Mouse (Mus musculus) embryonic facial prominence, embryonic 13.5 days (tissue): ENCODE results near the gene Radil. TPM values are rescaled to one million over a fixed set of nuclear protein-coding genes. Genes with fewer than 3 reads are reported as not detected.

ENCODE experiments used
- ATAC-seq: fragments of 200-750 bp; cut with Nextera tagmentation; 2 replicates; pipeline ENCODE4 v1.8.0; 2017; ENCODE audit warnings: low read depth; ENCODE audit not compliant: insufficient number of reproducible peaks, insufficient read depth, low FRiP score, low TSS enrichment
- H3K27ac ChIP-seq: fragments of 300-500 bp; sonication (generic); 2 replicates; pipeline ENCODE4 v1.5.1; 2015; ENCODE audit warnings: moderate library complexity, mild to moderate bottlenecking, inconsistent platforms
- H3K27me3 ChIP-seq: fragments of 300-500 bp; sonication (generic); 2 replicates; pipeline ENCODE4 v1.6.1; 2015; ENCODE audit warnings: mild to moderate bottlenecking, inconsistent platforms
- H3K36me3 ChIP-seq: fragments of 300-500 bp; sonication (generic); 2 replicates; pipeline ENCODE4 v1.6.1; 2015; ENCODE audit warnings: mild to moderate bottlenecking, inconsistent platforms
- H3K4me1 ChIP-seq: fragments of 300-500 bp; sonication (generic); 2 replicates; pipeline ENCODE4 v1.6.1; 2015; ENCODE audit warnings: inconsistent platforms
- H3K4me2 ChIP-seq: fragments of 300-500 bp; sonication (generic); 2 replicates; pipeline ENCODE4 v1.6.1; 2015; ENCODE audit warnings: moderate library complexity, mild to moderate bottlenecking, inconsistent platforms
- H3K4me3 ChIP-seq: fragments of 300-500 bp; sonication (generic); 2 replicates; pipeline ENCODE4 v1.5.1; 2015; ENCODE audit warnings: mild to moderate bottlenecking, inconsistent platforms
- H3K9ac ChIP-seq: fragments of 300-500 bp; sonication (generic); 2 replicates; pipeline ENCODE4 v1.6.1; 2015; ENCODE audit warnings: mild to moderate bottlenecking, inconsistent platforms
- H3K9me3 ChIP-seq: fragments of 300-500 bp; sonication (generic); 2 replicates; pipeline ENCODE4 v1.6.1; 2016; ENCODE audit warnings: inconsistent platforms
- WGBS: fragments of 180-500 bp; shearing (Covaris S2); methylation state at CpG from one replicate; pipeline ENCODE4 v1.1.7; 2015; ENCODE audit warnings: mixed read lengths; 5-methylcytosine and 5-hydroxymethylcytosine counted together
- polyA plus RNA-seq: library from polyadenylated mRNA; unstranded; fragments of >200 nt; fragmentation: Nextera tagmentation; extraction: Ambion mirVana; gene quantifications from 2 replicates; pipeline ENCODE4 v1.2.1, GENCODE M21; 2015

Radil gene
- polyA plus RNA-seq, 1 experiment from 2014 or later, result 8.0 TPM

- H3K4me3 ChIP-seq, result no peak overlapping the region
- H3K4me2 ChIP-seq, result no peak overlapping the region
- no peak overlapping the region for H3K9ac ChIP-seq
- ATAC-seq, result no peak
- no peaks in the 10 kb centered on the region for H3K4me1 ChIP-seq
- no peak overlapping the region for H3K27ac ChIP-seq
- 79% methylated on average over 4 of the region's 4 CpGs for WGBS
- no peaks in the 10 kb centered on the region for H3K36me3 ChIP-seq
- no peaks in the 10 kb centered on the region for H3K9me3 ChIP-seq
- peaks cover 7% of the 10 kb centered on the region for H3K27me3 ChIP-seq
Measured at GRCm38 (mm10) chr5:142535388-142535787, 15.5 kb downstream of the Radil start.

GRCm38 (mm10) chr5:142529915-142530314 is 21.0 kb downstream of the Radil start, which contains the start of gene Papolb:
Papolb (minus strand) TSS chr5:142530076.
- Histone ChIP-seq H3K9me3 (no peaks in the 10 kb centered on the region), H3K4me3 (peak within 1 kb of the TSS; percentile 29), H3K4me2 (peak within 1 kb of the TSS; percentile 53), H3K27me3 (peaks cover 35% of the 10 kb centered on the region), H3K4me1 (no peaks in the 10 kb centered on the region), H3K36me3 (no peaks in the 10 kb centered on the region), H3K27ac (no peak within 1 kb of the TSS), H3K9ac (peak within 1 kb of the TSS; percentile 51)
- no peak for ATAC-seq
- WGBS, result 29% methylated on average over 41 of the region's 41 CpGs

- ATAC-seq, result no peak
- H3K4me1 ChIP-seq, result no peaks in the 10 kb centered on the region
- no peaks in the 10 kb centered on the region for H3K9me3 ChIP-seq
- H3K27me3 ChIP-seq, result peaks cover 23% of the 10 kb centered on the region
- H3K4me3 ChIP-seq, result no peak overlapping the region
- WGBS, result 73% methylated on average over 8 of the region's 8 CpGs
- H3K27ac ChIP-seq, result no peak overlapping the region
- no peak overlapping the region for H3K4me2 ChIP-seq
- no peak overlapping the region for H3K9ac ChIP-seq
- no peaks in the 10 kb centered on the region for H3K36me3 ChIP-seq
Measured at GRCm38 (mm10) chr5:142524711-142525464, 26.0 kb downstream of the Radil start.

- H3K27me3 ChIP-seq, result no peaks in the 10 kb centered on the region
- no peak overlapping the region for H3K4me2 ChIP-seq
- H3K4me3 ChIP-seq, result no peak overlapping the region
- no peak overlapping the region for H3K27ac ChIP-seq
- H3K9ac ChIP-seq, result no peak overlapping the region
- no peak for ATAC-seq
- no peaks in the 10 kb centered on the region for H3K36me3 ChIP-seq
- H3K9me3 ChIP-seq, result no peaks in the 10 kb centered on the region
- WGBS, result 81% methylated on average over 11 of the region's 11 CpGs
- peaks cover 14% of the 10 kb centered on the region; the same call in 1 of the 2 replicates for H3K4me1 ChIP-seq
Measured at GRCm38 (mm10) chr5:142521195-142521866, 29.6 kb downstream of the Radil start.

- Histone ChIP-seq H3K9me3 (no peaks in the 10 kb centered on the region), H3K27ac (no peak overlapping the region), H3K4me1 (peaks cover 14% of the 10 kb centered on the region; the same call in 1 of the 2 replicates), H3K9ac (no peak overlapping the region), H3K4me3 (no peak overlapping the region), H3K4me2 (no peak overlapping the region), H3K27me3 (no peaks in the 10 kb centered on the region), H3K36me3 (no peaks in the 10 kb centered on the region)
- WGBS, result 68% methylated on average over 4 of the region's 4 CpGs
- no peak for ATAC-seq
Measured at GRCm38 (mm10) chr5:142520360-142520759, 30.5 kb downstream of the Radil start.

- H3K9me3 ChIP-seq, result no peaks in the 10 kb centered on the region
- no peaks in the 10 kb centered on the region for H3K27me3 ChIP-seq
- no peaks in the 10 kb centered on the region for H3K36me3 ChIP-seq
- no peak for ATAC-seq
- 51% methylated on average over 6 of the region's 6 CpGs for WGBS
- H3K27ac ChIP-seq, result no peak overlapping the region
- no peak overlapping the region for H3K4me2 ChIP-seq
- H3K9ac ChIP-seq, result no peak overlapping the region
- no peak overlapping the region for H3K4me3 ChIP-seq
- H3K4me1 ChIP-seq, result peaks cover 14% of the 10 kb centered on the region; the same call in 1 of the 2 replicates
Measured at GRCm38 (mm10) chr5:142518973-142519372, 31.9 kb downstream of the Radil start.

- 78% methylated on average over 4 of the region's 4 CpGs for WGBS
- ATAC-seq, result no peak
- H3K27ac ChIP-seq, result no peak overlapping the region
Measured at GRCm38 (mm10) chr5:142512112-142512511, 38.8 kb downstream of the Radil start.

GRCm38 (mm10) chr5:142510061-142510414 is 40.9 kb downstream of the Radil start:
- no peak for ATAC-seq
- H3K4me1 ChIP-seq, result peaks cover 14% of the 10 kb centered on the region
- H3K9me3 ChIP-seq, result no peaks in the 10 kb centered on the region
- no peak overlapping the region for H3K4me3 ChIP-seq
- H3K9ac ChIP-seq, result 0 out of 2 replicates have a peak overlapping the region, but pooled peaks have one; percentile 58
- H3K4me2 ChIP-seq, result peak overlapping the region; percentile 49; the same call in 1 of the 2 replicates
- 51% methylated on average over 7 of the region's 7 CpGs for WGBS
- no peak overlapping the region for H3K27ac ChIP-seq
- H3K36me3 ChIP-seq, result peaks cover 6% of the 10 kb centered on the region; the same call in 1 of the 2 replicates
- H3K27me3 ChIP-seq, result no peaks in the 10 kb centered on the region

More at GRCm38 (mm10) chr5:142512112-142512511, 38.8 kb downstream of the Radil start:
- H3K36me3 ChIP-seq, result no peaks in the 10 kb centered on the region
- H3K27me3 ChIP-seq, result no peaks in the 10 kb centered on the region
- H3K9ac ChIP-seq, result no peak overlapping the region
- no peak overlapping the region for H3K4me3 ChIP-seq
- no peaks in the 10 kb centered on the region for H3K9me3 ChIP-seq
- H3K4me1 ChIP-seq, result peaks cover 19% of the 10 kb centered on the region
- no peak overlapping the region for H3K4me2 ChIP-seq

- no peaks in the 10 kb centered on the region for H3K27me3 ChIP-seq
- peak overlapping the region; percentile 58; the same call in 1 of the 2 replicates for H3K9ac ChIP-seq
- H3K4me2 ChIP-seq, result peak overlapping the region; percentile 49
- no peaks in the 10 kb centered on the region for H3K9me3 ChIP-seq
- no peak for ATAC-seq
- WGBS, result 11% methylated on average over 15 of the region's 15 CpGs
- H3K27ac ChIP-seq, result no peak overlapping the region; the same call in 1 of the 2 replicates
- H3K4me1 ChIP-seq, result peaks cover 14% of the 10 kb centered on the region
- H3K4me3 ChIP-seq, result no peak overlapping the region
- H3K36me3 ChIP-seq, result peaks cover 6% of the 10 kb centered on the region; the same call in 1 of the 2 replicates
Measured at GRCm38 (mm10) chr5:142509141-142510060, 41.5 kb downstream of the Radil start.

- H3K9me3 ChIP-seq, result no peaks in the 10 kb centered on the region
- H3K4me2 ChIP-seq, result no peak overlapping the region
- no peaks in the 10 kb centered on the region for H3K27me3 ChIP-seq
- 80% methylated on average over 3 of the region's 3 CpGs for WGBS
- peaks cover 6% of the 10 kb centered on the region; the same call in 1 of the 2 replicates for H3K36me3 ChIP-seq
- H3K9ac ChIP-seq, result no peak overlapping the region
- no peak for ATAC-seq
- peaks cover 19% of the 10 kb centered on the region for H3K4me1 ChIP-seq
- H3K4me3 ChIP-seq, result no peak overlapping the region
- no peak overlapping the region for H3K27ac ChIP-seq
Measured at GRCm38 (mm10) chr5:142505695-142506423, 45.0 kb downstream of the Radil start.
